Mouse (Mus musculus): ENCODE data around the gene Gphb5. TPM values are rescaled to one million over a fixed set of nuclear protein-coding genes. Genes with fewer than 3 reads are reported as not detected.

The Gphb5 gene
- total and polyA plus RNA-seq, 2 experiments from 2014 or later: not detected

DNA sequence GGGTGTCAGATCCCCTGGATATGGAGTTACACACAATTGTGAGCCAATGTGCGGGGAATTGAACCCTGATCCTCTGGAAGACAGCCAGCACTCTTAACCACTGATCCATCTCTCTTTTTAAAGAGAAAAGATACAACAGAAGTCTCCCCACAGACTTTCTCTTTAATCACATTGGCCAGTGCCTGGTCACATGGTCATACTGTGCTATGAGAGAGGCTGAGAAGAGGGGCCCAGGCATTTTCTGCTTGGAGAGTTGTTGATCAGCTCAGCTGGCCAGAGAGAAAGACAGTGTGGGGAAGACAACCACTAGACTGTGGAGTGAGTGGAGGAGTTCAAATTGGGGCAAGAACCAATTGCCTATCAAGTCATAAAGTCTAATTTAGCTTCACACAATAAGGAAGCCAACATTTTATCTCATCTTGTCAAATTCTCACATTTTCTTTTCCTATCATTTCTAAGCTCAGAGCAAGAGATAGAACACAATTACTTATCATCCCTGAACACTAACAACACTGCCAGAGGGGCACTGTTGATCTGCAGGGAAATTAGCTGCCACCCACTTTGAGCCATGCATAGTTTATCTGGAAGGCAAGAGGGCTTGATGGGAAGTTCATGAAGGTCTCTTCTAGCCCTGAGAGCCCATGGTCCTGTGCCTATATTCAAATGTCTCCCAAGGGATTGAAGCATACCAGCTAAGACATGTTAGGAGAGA lies 13.3 kb upstream of the Gphb5 start:
- no peak for ATAC-seq (ENCODE audit: low FRiP score)
- Histone ChIP-seq H3K9ac (replicated peaks; ENCODE audit: low read length, poor library complexity, severe bottlenecking) (no peak overlapping the region), H3K27ac (ENCODE audit: low read depth, low read length) (no peak overlapping the region), H3K36me3 (ENCODE audit: insufficient read depth, low read length) (no peaks in the 10 kb centered on the region), H3K27me3 (ENCODE audit: insufficient read depth, low read length) (no peaks in the 10 kb centered on the region), H3K4me2 (ENCODE audit: low read depth, low read length, poor library complexity, severe bottlenecking) (no peak overlapping the region), H3K4me3 (ENCODE audit: low read depth, low read length) (no peak overlapping the region), H3K4me1 (ENCODE audit: insufficient read depth, low read length) (no peaks in the 10 kb centered on the region), H3K9me3 (ENCODE audit: low read length) (no peaks in the 10 kb centered on the region)
- 92% methylated on average over 1 of the region's 1 CpGs for WGBS
- TF ChIP-seq CTCF (IDR thresholded peaks at IDR 0.05): no peak
- DNase-seq (ENCODE audit: low spot score): no peak

DNA sequence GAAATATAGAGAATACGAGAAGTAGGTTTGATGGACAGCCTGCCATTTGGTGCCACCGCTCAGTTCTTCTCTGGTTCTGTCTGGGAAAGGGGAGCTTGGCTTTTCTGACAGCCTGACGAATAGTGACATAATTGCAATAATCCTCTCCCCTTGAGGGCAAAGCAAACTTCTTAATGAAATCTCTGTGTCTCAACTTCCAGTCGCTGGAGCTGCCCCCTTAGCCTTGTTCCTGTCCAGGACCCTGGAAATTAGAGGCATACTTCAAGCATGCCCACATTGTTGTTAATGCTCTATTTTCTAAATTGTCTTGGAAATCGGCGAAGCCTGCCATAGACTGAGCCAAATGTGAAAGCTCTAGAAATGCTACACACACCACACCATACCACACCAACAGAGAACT lies 12.1 kb upstream of the Gphb5 start:
- Histone ChIP-seq H3K36me3 (ENCODE audit: insufficient read depth, low read length) (no peaks in the 10 kb centered on the region), H3K27ac (ENCODE audit: low read depth, low read length) (no peak overlapping the region), H3K9ac (replicated peaks; ENCODE audit: low read length, poor library complexity, severe bottlenecking) (no peak overlapping the region), H3K4me1 (ENCODE audit: insufficient read depth, low read length) (no peaks in the 10 kb centered on the region), H3K9me3 (ENCODE audit: low read length) (no peaks in the 10 kb centered on the region), H3K27me3 (ENCODE audit: insufficient read depth, low read length) (no peaks in the 10 kb centered on the region), H3K4me2 (ENCODE audit: low read depth, low read length, poor library complexity, severe bottlenecking) (no peak overlapping the region), H3K4me3 (ENCODE audit: low read depth, low read length) (no peak overlapping the region)
- no peak for TF ChIP-seq CTCF (IDR thresholded peaks at IDR 0.05)
- DNase-seq (ENCODE audit: low spot score) (no peak), ATAC-seq (ENCODE audit: low FRiP score) (no peak)
- 81% methylated on average over 6 of the region's 6 CpGs for WGBS

DNA sequence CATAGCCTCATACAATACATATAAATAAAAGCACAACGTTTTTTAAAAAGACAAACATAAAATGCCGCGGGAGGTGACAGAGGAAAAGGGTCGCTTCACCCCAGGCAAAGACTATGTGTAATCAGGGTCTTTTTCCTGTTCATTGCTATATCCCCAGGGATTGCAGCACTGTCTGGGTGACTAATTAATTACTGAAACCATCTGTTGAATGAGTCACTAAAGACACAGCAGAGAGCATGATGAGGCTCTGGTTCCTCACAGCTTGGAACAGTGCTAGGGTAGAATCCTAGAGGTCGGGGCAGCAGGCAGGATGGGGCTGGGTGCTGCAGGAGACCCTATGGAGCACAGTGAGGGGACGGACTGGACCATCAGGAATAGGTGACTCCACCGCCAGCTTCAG lies 9.3 kb upstream of the Gphb5 start:
- no peak overlapping the region for H3K4me3 ChIP-seq (ENCODE audit: low read depth, low read length)
- DNase-seq (ENCODE audit: low spot score): no peak
- no peak overlapping the region for H3K27ac ChIP-seq (ENCODE audit: low read depth, low read length)
- H3K4me2 ChIP-seq (ENCODE audit: low read depth, low read length, poor library complexity, severe bottlenecking): no peak overlapping the region
- no peaks in the 10 kb centered on the region for H3K4me1 ChIP-seq (ENCODE audit: insufficient read depth, low read length)
- ATAC-seq (ENCODE audit: low FRiP score): no peak
- H3K27me3 ChIP-seq (ENCODE audit: insufficient read depth, low read length): no peaks in the 10 kb centered on the region
- WGBS: 86% methylated on average over 7 of the region's 7 CpGs
- TF ChIP-seq CTCF (IDR thresholded peaks at IDR 0.05): no peak
- H3K36me3 ChIP-seq (ENCODE audit: insufficient read depth, low read length): no peaks in the 10 kb centered on the region
- no peaks in the 10 kb centered on the region for H3K9me3 ChIP-seq (ENCODE audit: low read length)
- no peak overlapping the region for H3K9ac ChIP-seq (replicated peaks; ENCODE audit: low read length, poor library complexity, severe bottlenecking)

DNA sequence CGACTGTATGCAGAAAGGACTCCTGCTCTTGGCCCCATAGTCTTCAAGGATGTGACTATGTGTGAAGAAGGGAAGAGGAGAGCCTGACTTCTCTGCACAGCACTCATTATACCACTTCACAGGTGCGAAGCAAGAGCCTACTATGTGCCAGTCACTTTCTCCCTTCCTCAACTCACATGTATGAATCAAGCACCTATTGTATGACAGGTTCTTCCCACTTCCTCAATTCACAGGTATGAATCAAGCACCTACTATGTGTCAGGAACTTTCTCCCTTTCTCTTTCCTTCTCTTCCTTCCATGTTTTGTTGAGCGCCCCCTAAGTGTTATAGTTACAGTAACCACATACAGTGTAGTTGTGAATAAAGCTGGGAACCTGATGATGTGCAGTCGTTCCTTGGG lies 8.2 kb upstream of the Gphb5 start:
- H3K36me3 ChIP-seq (ENCODE audit: insufficient read depth, low read length): no peaks in the 10 kb centered on the region
- TF ChIP-seq CTCF (IDR thresholded peaks at IDR 0.05): no peak
- H3K4me1 ChIP-seq (ENCODE audit: insufficient read depth, low read length): no peaks in the 10 kb centered on the region
- 91% methylated on average over 4 of the region's 4 CpGs for WGBS
- no peak for ATAC-seq (ENCODE audit: low FRiP score)
- H3K4me3 ChIP-seq (ENCODE audit: low read depth, low read length): no peak overlapping the region
- no peaks in the 10 kb centered on the region for H3K27me3 ChIP-seq (ENCODE audit: insufficient read depth, low read length)
- no peak overlapping the region for H3K4me2 ChIP-seq (ENCODE audit: low read depth, low read length, poor library complexity, severe bottlenecking)
- H3K9me3 ChIP-seq (ENCODE audit: low read length): no peaks in the 10 kb centered on the region
- H3K27ac ChIP-seq (ENCODE audit: low read depth, low read length): peak overlapping the region; percentile 38; the same call in 1 of the 2 replicates
- H3K9ac ChIP-seq (replicated peaks; ENCODE audit: low read length, poor library complexity, severe bottlenecking): no peak overlapping the region
- DNase-seq (ENCODE audit: low spot score): no peak

DNA sequence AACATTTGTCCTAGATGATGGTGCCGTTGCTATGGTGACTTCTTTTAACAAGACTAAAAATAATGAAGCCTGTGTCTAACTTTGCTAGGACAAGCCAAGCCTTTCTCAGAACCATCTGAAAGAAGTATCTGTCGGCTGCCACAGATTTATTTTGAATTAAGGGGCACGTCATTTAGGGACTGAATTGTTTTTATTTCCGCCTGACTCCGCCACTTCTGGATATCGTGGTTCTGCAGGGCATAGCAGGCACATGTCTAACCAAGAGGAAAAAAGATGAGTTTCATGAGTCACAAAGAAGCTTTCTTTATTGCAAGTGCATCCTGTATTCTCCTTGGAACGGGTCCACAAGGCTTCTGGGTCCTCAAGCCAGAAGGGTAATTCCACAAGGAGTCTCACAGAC lies 7.8 kb upstream of the Gphb5 start:
- no peaks in the 10 kb centered on the region for H3K4me1 ChIP-seq (ENCODE audit: insufficient read depth, low read length)
- peak; percentile 58 for DNase-seq (ENCODE audit: low spot score)
- H3K27me3 ChIP-seq (ENCODE audit: insufficient read depth, low read length): no peaks in the 10 kb centered on the region
- no peaks in the 10 kb centered on the region for H3K36me3 ChIP-seq (ENCODE audit: insufficient read depth, low read length)
- WGBS: 66% methylated on average over 7 of the region's 7 CpGs
- no peak for TF ChIP-seq CTCF (IDR thresholded peaks at IDR 0.05)
- H3K9ac ChIP-seq (replicated peaks; ENCODE audit: low read length, poor library complexity, severe bottlenecking): no peak overlapping the region
- ATAC-seq (ENCODE audit: low FRiP score): peak; percentile 41; the same call in 1 of the 2 replicates
- H3K9me3 ChIP-seq (ENCODE audit: low read length): no peaks in the 10 kb centered on the region
- H3K4me3 ChIP-seq (ENCODE audit: low read depth, low read length): no peak overlapping the region
- H3K27ac ChIP-seq (ENCODE audit: low read depth, low read length): peak overlapping the region; percentile 38; the same call in 1 of the 2 replicates
- no peak overlapping the region for H3K4me2 ChIP-seq (ENCODE audit: low read depth, low read length, poor library complexity, severe bottlenecking)

DNA sequence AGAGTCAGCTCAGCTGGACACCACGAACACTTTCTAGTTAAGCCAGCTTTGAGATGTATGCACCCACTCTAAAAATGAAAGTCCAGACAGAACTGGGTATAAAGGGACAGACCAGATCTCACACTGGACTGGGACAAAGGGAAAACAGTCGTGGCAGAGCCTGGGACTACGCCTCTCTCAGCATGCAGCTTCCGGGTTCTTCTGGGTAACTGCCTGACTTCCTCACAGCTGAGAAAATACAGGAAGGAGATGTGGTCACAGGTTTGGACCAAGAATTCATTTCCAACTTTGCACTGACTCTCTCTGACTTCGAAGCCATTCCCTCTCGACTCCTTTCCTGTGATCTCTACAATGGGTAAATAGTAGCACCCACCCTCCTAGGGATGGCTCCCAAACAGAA lies 1.6 kb downstream of the Gphb5 start:
- Histone ChIP-seq H3K27ac (ENCODE audit: low read depth, low read length) (no peak overlapping the region), H3K4me1 (ENCODE audit: insufficient read depth, low read length) (no peaks in the 10 kb centered on the region), H3K27me3 (ENCODE audit: insufficient read depth, low read length) (no peaks in the 10 kb centered on the region), H3K4me3 (ENCODE audit: low read depth, low read length) (no peak overlapping the region), H3K9me3 (ENCODE audit: low read length) (no peaks in the 10 kb centered on the region), H3K36me3 (ENCODE audit: insufficient read depth, low read length) (no peaks in the 10 kb centered on the region), H3K9ac (replicated peaks; ENCODE audit: low read length, poor library complexity, severe bottlenecking) (no peak overlapping the region), H3K4me2 (ENCODE audit: low read depth, low read length, poor library complexity, severe bottlenecking) (no peak overlapping the region)
- TF ChIP-seq CTCF (IDR thresholded peaks at IDR 0.05): no peak
- peak; percentile 5 for DNase-seq (ENCODE audit: low spot score)
- 71% methylated on average over 6 of the region's 6 CpGs for WGBS
- no peak for ATAC-seq (ENCODE audit: low FRiP score)

Data from midbrain, postnatal 0 days (tissue).